Mouse (Mus musculus) right cerebral cortex, adult 18-20 months (tissue): ENCODE results near the gene Casp7.
"Not testable (repeated sequence)": the region's sequence is repeated elsewhere in the genome, so short reads cannot be mapped to it uniquely, and the experiment has no call there.

Source experiments
- DNase-seq: peaks from one replicate; pipeline ENCODE4 v3.0.0; 2022; ENCODE audit warnings: mixed read lengths

Gene Casp7

DNA sequence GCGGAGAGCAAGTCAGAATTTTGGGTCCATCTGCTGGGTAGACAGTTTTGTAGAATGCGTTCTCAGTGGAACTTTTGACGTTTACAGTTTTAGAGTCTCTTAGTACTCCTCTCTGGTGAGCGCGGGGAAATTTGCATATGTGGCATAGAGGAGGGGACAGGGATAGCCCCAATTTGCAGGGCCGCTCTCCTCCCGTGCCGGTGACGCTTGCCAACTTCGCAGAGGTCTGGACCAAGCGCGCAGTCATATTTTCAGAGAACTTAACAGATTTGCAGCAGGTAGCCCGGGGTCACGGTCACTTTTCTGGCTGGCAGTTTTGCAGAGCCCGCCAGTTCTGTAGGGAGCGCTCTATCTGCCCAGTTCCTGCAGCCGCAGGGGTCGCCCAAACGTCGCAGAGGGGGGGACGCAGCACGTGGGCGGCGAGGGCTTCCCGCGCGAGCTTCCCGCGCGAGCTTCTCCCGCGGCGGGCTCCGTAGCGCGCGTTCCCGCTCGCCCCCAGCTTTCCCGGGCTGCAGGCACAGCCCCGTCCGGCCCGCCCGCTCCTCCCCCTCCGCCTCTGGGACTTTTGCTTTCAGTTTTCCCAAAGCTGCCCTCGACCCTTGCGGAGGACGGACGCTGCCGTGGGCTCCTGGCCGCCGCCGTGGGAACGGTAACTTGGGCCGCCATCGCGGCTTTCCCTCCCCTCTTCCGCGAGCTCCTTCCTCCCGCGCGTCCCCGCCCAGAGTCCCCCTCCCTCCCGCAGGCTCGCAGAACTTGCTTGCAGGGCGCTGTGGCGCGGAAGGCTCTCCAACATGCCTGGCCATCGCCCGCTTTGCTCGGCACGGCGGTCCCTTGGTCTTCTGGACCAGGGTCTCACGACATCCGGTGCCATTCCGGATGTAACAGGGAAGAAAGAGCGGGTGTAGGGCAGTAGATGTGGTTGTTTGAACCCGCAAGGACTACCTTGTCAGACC, at the start of gene Casp7:
Gene Casp7, plus strand, starts transcription at position 461 of the 953 bp plus-strand sequence.
- DNase-seq = peak; percentile 35

DNA sequence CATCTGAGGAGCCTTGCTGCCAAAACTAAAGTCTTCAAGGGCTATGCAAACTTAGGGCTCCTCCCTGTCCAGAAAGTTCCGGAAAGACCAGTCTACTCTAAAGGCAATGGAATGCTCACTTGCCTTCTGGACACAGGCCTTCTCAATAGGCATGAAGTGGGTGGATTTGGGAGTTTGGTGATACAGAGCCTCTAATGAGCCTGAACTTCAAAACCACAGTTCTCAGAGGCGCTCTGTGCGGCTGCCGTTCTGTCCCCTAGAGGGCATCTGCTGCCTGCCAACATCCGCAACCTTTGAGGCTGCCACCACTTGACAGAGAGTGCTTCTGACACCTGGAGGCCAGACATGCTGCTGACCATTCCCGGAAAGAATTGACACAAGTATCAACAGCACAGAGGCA, 47.6 kb upstream of the Casp7 start:
- no peak for DNase-seq

DNA sequence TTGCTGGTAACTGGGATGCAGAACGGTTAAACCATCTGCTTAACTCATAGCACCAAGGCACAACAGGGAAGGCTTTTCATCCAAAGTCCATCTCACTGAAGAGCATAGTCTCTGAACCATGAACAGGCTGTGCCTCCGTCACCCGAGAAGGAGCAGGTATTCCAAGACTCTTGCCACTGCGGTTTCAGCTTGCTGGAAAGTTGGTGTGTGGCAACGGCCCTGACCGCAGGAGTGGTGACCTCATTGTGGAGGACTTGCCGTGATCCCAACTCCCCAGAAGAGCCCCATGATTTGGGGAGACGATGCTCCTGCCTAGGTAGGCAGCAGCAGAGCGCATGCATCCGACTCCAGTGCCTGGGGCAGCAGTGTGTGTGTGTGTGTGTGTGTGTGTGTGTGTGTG, 43.2 kb upstream of the Casp7 start:
- DNase-seq = no peak

DNA sequence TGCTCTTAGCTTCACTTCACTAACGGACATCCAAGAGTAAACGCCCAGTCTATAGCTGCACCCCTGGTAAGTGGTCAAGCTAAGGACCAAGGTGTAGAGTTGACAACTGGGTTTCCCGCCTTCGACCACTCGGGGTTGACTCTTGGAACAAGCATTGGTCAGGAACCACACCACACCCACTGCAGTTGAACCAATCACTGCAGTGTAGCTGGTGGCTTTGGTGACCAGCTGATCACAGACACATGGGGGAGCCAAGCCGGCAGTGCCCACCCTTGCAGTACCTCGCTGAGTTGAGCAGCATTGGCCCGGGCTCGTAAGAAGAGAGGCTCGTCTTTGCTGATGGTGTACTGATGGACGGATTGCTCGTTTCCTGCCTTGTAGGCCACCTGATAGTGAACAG, 41.7 kb upstream of the Casp7 start:
- DNase-seq = no peak

DNA sequence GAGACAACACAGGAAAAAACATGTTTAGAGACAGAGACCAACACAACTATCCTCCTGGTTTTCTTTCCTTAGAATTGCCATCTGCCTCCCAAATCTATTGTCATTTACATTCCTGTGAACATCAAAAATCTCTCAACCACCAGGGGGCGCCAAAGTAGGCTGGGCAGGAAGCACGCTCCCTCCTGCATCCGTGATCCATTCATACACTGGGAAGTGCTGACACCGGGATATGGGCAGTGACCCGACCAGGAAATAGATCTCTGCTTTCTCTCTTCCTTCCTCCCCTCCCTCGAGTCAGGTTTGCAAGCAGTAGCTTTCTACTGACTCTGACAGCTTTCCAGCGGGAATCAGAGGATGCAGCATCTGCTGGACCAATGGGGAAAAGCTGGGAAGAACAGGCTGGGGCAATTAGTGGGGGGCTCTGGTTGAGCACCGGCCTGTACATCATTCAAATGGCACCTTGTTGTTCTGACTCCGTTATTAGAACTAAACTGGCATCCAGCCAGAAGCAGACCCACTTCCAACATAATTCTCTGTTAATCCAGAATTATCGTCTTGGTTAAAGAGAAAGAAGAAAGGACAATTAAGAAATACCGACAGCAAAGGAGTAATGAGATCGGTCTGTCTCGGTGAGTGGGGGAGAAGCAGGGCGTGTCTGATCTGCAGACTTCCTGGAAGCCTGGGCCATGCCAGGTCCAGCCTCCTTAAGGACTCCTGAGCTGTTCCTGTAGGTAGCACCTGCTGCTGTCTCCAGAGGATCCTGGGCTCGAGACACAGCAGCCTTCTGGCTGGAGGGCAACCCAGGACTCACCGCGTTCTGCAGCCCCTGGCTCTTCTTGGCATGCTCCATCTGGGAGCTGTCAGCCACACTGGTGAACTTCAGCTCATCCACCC, 40.2 kb upstream of the Casp7 start:
- peak; percentile 67 for DNase-seq

DNA sequence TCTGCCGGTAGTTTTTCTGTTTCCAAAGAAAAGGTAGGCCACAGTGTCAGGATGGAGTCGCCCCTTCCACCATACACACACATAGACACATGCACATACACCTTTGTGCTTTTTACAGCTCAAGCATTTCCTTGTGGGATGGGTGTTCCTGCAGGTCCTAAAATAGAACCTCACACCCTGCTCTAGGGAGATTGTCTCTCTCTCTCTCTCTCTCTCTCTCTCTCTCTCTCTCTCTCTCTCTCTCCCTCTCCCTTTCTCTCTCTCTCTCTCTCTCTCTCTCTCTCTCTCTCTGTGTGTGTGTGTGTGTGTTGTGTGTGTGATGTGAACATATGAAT, 39.6 kb upstream of the Casp7 start:
- DNase-seq = not testable (repeated sequence)

DNA sequence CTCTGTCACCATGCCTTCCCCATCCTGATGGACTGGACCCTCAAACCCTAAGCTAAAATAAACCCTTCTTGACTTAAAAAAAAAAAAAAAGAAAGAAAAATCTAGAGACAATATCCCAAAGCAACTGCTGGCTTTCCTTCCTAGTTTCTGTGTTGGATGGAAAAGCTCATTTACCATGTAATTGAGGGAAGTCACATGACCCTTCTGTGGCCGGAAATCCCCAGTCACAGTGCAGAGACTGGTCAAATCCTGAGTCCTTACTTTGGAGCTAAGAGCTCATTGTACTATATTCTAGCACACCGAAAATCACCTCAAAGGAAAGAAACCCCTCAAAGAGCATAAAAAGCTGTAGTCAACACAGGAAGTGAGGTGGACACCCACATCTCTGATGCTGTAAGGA, 38.0 kb upstream of the Casp7 start:
- no peak for DNase-seq

DNA sequence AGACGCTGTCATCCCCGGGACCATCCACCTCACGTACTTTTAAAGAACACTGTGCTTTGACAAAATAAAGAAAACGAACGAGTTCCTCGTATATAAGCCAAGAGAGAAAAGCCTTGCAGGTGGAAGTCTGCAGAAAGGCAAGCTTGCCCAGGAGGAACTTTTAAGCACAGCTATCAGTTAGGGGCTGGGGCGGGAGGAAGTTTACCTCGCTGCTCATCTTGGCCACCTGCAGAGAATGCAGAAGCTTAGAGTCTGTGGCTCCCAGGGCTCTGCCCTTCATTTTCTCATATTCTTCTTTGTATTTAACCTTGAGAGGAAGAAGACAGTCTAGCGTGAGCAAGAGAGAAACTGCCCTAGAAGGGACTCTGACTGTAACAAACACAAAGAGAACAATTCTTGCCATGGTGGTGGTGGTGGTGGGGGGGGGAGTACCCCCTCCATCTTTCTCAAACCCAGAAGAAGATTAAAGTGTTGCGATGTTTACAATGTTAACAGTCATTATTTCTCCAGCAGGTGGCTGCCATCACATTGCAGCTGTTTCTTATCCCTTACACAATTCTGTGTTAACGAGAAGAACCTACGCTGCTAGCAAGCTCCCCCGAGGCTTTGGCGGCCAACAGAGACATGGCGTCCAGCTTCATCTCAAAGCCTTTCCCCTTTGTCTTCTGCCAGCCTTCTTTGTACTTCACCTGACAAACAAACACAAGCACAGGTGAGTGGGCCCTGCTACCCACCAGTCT, 33.0 kb upstream of the Casp7 start:
- DNase-seq = no peak

DNA sequence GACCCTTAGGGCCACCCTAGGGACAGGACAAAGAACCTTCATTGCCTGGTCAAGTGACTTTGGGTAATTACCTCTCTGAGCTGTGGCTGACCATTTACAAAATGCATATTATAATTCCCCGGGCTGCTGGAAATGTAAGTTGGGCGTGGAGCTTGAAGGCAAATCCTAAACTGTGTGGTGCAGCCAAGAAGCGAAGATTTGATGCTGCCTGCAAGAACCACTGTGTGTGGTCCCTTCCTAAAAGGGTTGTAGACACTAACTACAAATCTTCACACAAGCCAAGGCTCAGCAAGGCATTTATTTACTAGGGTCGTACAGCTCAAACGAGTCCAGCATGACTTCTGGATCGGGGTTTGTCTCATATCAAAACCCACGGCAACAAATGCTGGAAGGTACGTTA, 32.4 kb upstream of the Casp7 start:
- no peak for DNase-seq

DNA sequence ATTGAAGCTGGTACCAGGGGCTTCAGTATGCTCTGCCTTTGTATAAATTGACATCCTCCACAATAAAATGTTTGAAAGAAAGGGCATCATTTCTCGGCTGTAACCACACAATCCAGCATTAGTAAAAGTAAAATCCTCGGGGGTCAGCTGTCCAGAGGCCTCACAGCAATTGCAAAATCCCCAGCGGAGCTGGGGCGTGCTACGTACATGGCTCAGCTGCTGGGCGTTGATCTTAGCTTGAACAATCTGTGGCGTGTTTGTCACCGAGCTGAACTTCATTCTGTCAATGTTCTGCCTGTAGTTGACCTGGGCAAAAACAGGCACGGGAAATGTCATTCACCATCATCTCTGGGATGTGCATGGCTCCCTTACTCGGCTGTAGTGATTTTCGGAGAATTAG, 30.8 kb upstream of the Casp7 start:
- no peak for DNase-seq

DNA sequence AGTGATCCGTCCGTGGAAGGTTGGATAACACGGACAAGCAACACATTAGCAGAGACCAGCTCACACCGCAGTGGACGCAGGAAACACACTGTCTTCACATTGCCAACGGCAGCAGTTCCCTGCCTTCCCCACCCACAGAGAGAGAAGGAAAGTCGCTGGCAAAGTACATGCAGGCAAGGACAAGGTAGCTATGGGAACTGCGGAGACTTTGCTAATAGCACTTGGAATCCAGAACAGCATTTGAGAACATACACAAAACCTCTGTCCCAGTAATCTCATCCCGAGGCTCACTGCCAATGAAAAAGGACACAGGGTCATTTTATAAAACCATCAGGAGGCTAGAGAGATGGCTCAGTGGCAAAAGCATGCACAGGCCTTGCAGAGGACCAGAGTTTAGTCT, 30.3 kb upstream of the Casp7 start:
- no peak for DNase-seq

DNA sequence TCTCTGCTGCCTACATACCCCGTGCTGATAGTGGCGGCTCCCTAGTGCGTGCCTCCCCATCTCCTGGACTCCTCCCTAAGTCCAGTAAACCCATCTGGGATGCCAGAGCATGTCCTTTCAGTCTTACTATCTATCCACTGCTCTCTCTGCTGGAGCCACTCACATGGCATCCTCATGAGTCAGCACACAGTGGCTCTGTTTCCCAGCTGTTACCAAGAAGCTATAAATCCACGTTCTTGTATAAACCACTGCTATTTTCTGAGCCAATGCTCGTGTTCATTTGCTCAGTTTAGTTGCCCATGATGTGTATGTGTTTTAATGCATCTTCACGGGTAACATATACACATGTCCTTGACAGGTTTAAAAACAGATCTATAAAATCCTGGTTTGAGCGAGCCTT, 29.2 kb upstream of the Casp7 start:
- peak; percentile 28 for DNase-seq

DNA sequence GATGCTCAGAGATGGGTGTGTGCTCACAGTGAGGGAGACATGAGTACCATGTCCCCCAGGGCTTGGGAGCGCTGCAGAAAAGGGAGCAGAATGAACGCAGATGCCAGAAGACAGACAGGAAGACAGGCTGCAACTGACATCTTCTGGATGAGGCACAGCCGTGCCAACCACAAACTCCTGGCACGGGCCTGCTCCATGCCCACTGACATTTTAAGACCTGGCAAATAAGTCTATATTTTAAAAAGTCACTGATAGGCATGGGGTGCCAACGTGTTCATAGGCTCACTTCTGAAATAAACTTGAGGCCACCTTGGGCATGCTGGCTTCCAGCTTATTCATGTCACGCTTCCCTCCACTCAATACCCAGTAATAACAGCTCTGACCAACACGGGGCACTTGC, 28.0 kb upstream of the Casp7 start:
- no peak for DNase-seq

DNA sequence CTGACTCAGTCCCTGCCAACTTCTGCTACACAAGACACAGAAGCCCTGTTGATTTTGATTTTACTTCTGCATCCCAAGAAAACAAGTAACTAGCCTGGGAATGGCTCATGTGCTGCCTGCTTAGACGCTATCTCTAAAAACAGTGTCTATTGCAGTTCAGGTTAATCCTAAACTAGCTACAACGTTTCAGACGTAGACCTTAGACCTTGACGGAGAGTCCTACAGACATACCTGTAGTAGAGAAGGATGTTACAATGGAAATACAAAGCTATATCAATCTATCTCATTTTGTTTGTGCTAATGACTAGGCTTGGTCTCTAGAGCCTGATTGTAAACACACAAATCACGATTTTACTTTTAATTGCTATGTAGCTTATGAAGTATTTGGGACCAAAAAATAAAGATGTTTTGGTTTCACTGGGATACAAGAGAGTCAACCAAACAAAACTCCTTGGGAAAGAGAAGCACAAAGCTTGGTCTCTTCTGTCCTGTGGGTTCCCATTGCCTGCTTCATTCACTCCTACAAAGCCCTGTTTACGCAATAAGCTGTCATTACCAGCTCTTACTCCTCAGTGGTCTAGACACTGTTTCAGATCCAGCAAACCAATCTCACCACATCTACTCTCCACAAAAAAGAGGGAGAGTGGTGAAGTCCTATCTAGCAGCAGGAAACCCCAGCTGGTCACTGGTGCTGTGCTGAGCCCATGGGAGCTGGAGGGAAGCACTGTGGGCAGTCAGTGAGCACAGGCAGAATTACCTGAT, 26.4 kb upstream of the Casp7 start:
- no peak for DNase-seq

DNA sequence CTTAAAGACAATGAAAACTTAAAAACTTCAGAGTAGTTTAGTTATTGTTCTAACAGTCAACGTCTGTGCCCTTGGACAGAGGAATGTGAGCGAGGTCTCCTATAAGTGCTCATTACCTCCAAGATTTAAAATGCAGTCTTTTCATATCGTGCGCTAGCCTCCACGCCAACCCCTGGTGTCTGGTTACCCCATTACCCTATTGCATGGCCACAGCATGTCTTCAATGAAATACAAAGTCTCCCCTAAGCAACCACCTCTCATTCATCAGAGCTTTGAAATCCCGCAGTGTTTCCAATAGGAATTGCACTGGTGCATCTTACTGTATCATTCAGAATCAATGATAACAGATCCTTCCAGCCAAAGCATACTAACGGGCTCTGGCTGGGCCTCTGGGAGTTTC, 24.7 kb upstream of the Casp7 start:
- DNase-seq = no peak

DNA sequence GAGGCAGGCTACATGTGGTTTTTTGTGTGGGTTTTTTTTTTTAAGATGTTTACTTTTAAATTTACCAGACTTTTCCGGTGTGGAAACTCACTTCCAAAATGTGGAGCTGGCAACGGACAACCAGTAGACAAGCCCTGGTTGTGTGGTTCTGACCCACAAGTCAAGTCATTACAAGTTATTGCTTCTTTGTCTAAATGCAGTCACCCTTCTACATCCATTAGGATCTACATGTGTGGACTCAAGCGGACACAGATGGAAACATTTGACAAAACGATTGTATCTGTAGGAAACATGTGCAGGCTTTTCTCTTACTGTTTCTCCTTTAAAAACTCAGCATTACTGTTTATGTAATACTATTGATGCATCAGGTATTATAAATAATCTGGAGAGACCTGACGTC, 23.7 kb upstream of the Casp7 start:
- DNase-seq = no peak

DNA sequence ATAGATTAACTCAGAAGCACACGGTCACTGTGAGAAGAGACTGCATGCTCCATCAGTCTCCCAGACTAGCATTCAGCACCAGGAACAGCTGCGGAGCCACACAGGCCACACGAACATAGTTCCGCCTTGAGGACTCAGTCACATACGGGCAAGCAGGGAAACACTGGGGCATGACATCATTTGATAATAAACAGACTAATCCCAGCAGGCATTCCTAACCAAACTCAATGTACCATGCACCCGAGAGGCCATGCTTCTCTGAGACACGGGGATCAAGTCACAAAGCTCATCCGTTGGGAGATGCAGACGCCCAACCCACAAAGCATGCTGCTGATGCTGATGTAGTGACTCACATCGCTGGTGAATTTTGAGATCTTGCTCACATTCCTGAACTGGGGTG, 22.9 kb upstream of the Casp7 start:
- no peak for DNase-seq

DNA sequence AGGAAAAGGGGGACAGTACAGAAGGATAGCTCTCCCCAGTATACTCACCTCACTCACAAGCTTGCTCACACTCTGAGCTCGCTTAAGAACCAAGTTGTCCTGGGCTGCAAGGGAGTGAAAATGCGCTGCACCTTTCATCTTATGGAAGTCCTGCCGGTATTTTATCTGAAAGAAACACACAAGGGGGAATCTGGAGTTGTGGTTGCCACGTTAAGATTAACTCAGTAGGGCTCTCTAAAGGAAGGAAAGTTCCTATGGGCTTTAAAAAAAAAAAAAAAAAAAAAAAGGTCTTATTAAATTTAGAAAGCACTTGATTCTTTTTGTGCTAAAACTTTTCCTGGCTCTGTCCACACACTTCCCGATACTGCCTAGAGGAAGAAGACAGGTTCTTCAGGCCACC, 18.9 kb upstream of the Casp7 start:
- DNase-seq = no peak

DNA sequence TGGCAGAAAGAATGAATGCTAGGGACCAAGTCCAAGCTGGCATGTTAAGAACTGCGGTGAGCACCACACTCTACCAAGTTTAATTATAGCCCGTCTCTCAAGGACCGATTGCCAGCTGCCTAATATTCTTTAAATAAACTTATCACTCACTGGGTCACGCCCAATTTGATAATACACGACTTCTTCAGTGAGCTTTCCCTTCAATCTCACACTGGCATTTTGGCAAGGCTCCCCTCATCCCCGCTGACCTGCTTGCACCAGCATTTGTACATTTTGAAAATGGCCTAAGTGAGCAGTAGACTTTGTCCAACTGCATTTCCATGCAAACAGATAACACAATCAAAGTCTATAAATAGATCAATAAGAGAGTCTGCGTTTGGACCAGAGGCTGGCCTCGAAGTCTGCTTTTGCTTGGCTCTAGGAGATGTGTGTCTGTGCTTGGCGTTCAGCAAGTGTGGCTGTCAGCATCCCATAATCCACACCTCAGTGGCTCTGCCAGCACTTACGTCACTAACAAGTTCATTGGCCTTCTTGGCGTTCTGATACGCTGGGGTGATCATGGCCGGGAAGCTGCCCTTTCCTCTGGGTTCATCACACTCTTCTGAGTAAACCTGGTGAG, 18.3 kb upstream of the Casp7 start:
- no peak for DNase-seq

DNA sequence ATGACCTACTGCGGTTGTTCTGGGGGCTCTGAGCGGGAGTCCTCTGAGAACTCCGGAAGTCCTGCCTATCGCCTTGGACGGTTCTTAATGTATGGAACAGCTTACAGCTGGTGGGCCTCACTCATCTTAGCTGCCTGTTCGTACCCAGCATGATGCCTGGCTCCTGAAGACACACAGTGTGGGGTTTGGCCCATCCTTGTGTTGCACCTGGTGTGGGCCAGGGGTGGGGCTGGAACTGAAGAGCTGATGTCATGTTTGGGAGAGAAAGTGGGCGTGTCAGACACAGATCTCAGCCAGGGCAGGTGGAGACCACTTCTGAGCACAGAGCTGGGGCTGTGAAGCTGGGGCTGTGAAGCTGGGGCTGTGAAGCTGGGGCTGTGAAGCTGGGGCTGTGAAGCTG, 16.6 kb upstream of the Casp7 start:
- DNase-seq = no peak

DNA sequence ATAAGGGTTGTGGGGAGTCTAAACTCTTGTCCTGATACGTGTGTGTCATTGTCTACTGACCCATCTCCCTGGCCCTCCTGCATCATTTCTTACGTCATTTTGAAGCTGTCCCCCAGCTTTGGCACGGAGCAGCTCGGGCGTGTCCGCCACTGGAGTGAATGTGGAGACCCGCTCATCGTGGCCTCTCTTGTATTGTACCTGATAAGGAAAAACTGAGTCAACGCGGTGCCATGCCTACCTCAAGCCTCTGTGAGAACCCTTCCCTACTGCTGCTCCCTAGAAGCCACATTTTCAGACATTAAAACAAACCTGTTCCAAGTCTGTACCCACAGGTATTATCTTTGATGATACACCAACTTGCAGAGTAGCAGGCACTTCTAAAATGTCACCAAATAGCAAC, 15.5 kb upstream of the Casp7 start:
- DNase-seq = no peak

DNA sequence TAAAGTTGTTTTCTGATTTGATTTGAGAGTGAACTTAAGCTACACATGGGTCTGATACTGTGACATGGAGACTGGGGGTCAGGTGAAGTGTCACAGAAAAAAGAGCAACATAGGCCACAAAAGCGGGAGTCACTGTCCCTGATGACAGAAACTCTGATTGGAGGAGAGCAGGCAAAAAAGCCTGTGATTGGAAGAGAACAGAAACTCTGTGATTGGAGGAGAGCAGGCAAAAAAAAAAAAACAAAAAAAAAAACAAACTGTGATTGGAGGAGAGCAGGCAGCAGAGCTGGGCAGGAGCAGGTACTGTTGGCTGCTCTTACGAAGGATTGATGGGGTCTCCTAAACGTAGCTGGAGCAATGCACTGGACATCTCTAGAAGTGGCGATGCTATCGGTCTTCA, 11.4 kb upstream of the Casp7 start:
- no peak for DNase-seq
